Mouse (Mus musculus) small intestine, adult 2 months (tissue): ENCODE measurements around the gene Mark4.

ENCODE experiments used
- CTCF ChIP-seq: fragments of 200-500 bp; IDR thresholded peaks from 2 replicates; pipeline ENCODE4 v1.5.1; 2012; ENCODE audit warnings: low read depth, mild to moderate bottlenecking, control low read depth, inconsistent platforms, low read length, moderate library complexity, mixed read lengths; ENCODE audit not compliant: insufficient replicate concordance, insufficient read length; ENCODE audit errors: extremely low read depth
- POLR2A ChIP-seq: fragments of 200-500 bp; IDR thresholded peaks from 2 replicates; pipeline ENCODE4 v1.6.1; 2012; ENCODE audit warnings: low read depth, mild to moderate bottlenecking, control low read depth, inconsistent platforms, low read length, moderate library complexity

- no peak for TF ChIP-seq POLR2A
- no peak for TF ChIP-seq CTCF
These were observed 47.7 kb upstream of the Mark4 start for GRCm38 (mm10) chr7:19506326-19506725.
